Mouse (Mus musculus) bone marrow, adult 2 months (tissue): Measurements from ENCODE around the gene Setd1b.

Source experiments
- CTCF ChIP-seq: fragments of 200-500 bp; IDR thresholded peaks from 2 replicates; pipeline ENCODE4 v1.5.1; 2011; ENCODE audit warnings: low read length, control low read depth; ENCODE audit not compliant: control insufficient read depth, insufficient read depth
- POLR2A ChIP-seq: fragments of 200-500 bp; IDR thresholded peaks from 2 replicates; pipeline ENCODE4 v1.6.1; 2011; ENCODE audit warnings: low read depth, mild to moderate bottlenecking, control low read depth, low read length, borderline replicate concordance; ENCODE audit not compliant: control insufficient read depth

GRCm38 (mm10) chr5:123191427-123191826 lies 49.4 kb downstream of the Setd1b start:
- TF ChIP-seq CTCF (no peak), POLR2A (no peak)
